In the genomic region with DNA sequence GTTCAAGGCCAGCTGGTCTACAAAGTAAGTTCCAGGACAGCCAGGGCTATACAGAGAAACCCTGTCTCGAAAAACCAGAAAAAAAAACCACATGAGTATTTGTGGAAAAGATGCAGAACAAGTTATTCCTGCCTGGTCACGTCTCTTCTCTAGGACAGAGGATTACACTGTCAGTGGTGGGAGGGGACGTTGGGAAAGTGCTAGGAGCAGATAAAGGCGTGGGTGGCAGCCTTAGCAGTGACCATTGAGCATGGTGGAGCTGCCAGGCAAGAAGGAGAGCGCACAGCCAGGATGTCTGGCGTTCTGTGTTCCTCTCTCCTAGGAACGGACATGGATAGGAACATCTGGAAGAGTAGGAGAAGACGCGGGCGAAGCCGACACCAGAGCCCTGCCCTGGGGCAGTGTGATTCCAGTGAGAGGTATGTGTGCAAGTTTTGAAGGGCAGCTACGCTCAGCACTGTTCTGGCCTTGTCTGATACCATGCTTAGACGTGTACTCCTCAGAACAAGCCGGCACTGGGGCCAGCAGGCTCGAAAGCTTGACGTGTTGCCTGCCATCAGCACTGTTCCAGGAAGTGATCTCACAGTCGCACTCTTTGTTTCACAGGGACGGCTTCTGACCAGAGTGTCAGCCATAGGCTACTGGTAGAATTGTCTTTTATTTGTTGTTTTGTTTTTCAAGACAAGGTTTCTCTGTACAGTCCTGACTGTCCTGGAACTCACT, we compare ENCODE assay signal across 14 mouse cellular contexts. TPM values are rescaled to one million over a fixed set of nuclear protein-coding genes. Genes with fewer than 3 reads are reported as not detected.
DNase-seq lines count a peak whose midpoint lies in the region; ATAC-seq and TF ChIP-seq lines count a peak whose summit lies in the region.
"Had no signal": no experiment of that assay in that cellular context is flagged by ENCODE, and none has a peak within 500 bp of the region (broad histone marks: within the 10 kb centered on the region; RNA-seq: fewer than 3 reads in every experiment).

No protein-coding gene starts in this region.

- no peaks in the 10 kb centered on the region for H3K27me3 ChIP-seq in heart, embryonic 10.5 days (ENCODE audit: insufficient read depth, poor library complexity, severe bottlenecking)
- no peaks in the 10 kb centered on the region for H3K27me3 ChIP-seq in E14TG2a.4 (ENCODE audit: insufficient read depth, low read length)
- H3K27me3 ChIP-seq in embryonic facial prominence, embryonic 11.5 days (ENCODE audit: control insufficient read depth, insufficient read depth, low read length) = no peaks in the 10 kb centered on the region
- H3K27me3 ChIP-seq in liver, embryonic 13.5 days = no peaks in the 10 kb centered on the region
- H3K27me3 ChIP-seq in forebrain, postnatal 0 days (ENCODE audit: insufficient read depth, low read length) = no peaks in the 10 kb centered on the region
- no peaks in the 10 kb centered on the region for H3K27me3 ChIP-seq in hindbrain, embryonic 14.5 days (ENCODE audit: control insufficient read depth, insufficient read depth, low read length)
- H3K27me3 ChIP-seq: lung, embryonic 15.5 days; midbrain, embryonic 13.5 days; neural tube, embryonic 12.5 days had no signal

- intact Hi-C loops in heart, postnatal 36 days (cut with DNase I) = no loop called here

- TF ChIP-seq CTCF in E14TG2a.4 (conservative IDR thresholded peaks at IDR 0.05; ENCODE audit: low read length) = no peak
- TF ChIP-seq CTCF in forebrain, postnatal 0 days (IDR thresholded peaks at IDR 0.05; ENCODE audit: low read depth) = no peak

- 64% methylated on average over 18 of the region's 18 CpGs for WGBS in heart, embryonic 10.5 days
- WGBS in embryonic facial prominence, embryonic 11.5 days = 64% methylated on average over 18 of the region's 18 CpGs
- WGBS in liver, embryonic 13.5 days (ENCODE audit: insufficient replicate concordance) = 60% methylated on average over 18 of the region's 18 CpGs
- 79% methylated on average over 18 of the region's 18 CpGs for WGBS in forebrain, postnatal 0 days
- WGBS in hindbrain, embryonic 14.5 days = 89% methylated on average over 18 of the region's 18 CpGs

- H3K9me3 ChIP-seq in heart, embryonic 10.5 days = no peaks in the 10 kb centered on the region
- H3K9me3 ChIP-seq in E14TG2a.4 (ENCODE audit: low read length) = no peaks in the 10 kb centered on the region
- H3K9me3 ChIP-seq in embryonic facial prominence, embryonic 11.5 days (replicated peaks; ENCODE audit: control insufficient read depth, low read length) = no peaks in the 10 kb centered on the region
- H3K9me3 ChIP-seq in liver, embryonic 13.5 days (replicated peaks) = no peaks in the 10 kb centered on the region
- H3K9me3 ChIP-seq in forebrain, postnatal 0 days (ENCODE audit: low read length) = no peaks in the 10 kb centered on the region
- no peaks in the 10 kb centered on the region for H3K9me3 ChIP-seq in hindbrain, embryonic 14.5 days (ENCODE audit: control insufficient read depth, low read length)
- H3K9me3 ChIP-seq: lung, embryonic 15.5 days; midbrain, embryonic 13.5 days; neural tube, embryonic 12.5 days had no signal

- peaks cover 10% of the 10 kb centered on the region for H3K36me3 ChIP-seq in heart, embryonic 10.5 days
- H3K36me3 ChIP-seq in E14TG2a.4 (ENCODE audit: insufficient read depth, low read length) = peaks cover 57% of the 10 kb centered on the region
- H3K36me3 ChIP-seq in embryonic facial prominence, embryonic 11.5 days (replicated peaks; ENCODE audit: control insufficient read depth, insufficient read depth, low read depth, low read length) = no peaks in the 10 kb centered on the region
- peaks cover 14% of the 10 kb centered on the region for H3K36me3 ChIP-seq in liver, embryonic 13.5 days
- H3K36me3 ChIP-seq in forebrain, postnatal 0 days (ENCODE audit: insufficient read depth) = peaks cover 12% of the 10 kb centered on the region; the same call in 1 of the 2 replicates
- H3K36me3 ChIP-seq in hindbrain, embryonic 14.5 days (replicated peaks; ENCODE audit: control insufficient read depth, insufficient read depth) = peaks cover 33% of the 10 kb centered on the region; the same call in 1 of the 2 replicates

- no peak for DNase-seq in heart, embryonic 10.5 days (ENCODE audit: low spot score)
- no peak for DNase-seq in heart, postnatal 36 days
- peak; percentile 31 for DNase-seq in embryonic facial prominence, embryonic 11.5 days (ENCODE audit: low spot score)
- DNase-seq in liver, embryonic 13.5 days = no peak
- no peak for DNase-seq in forebrain, postnatal 0 days
- no peak for DNase-seq in hindbrain, embryonic 14.5 days (ENCODE audit: low spot score)
- DNase-seq in kidney, adult 8-10 months = no peak
- DNase-seq: cerebellum, postnatal 14 days; kidney, adult 9 months; thymus, postnatal 14 days had no signal

- no peak overlapping the region for H3K9ac ChIP-seq in embryonic facial prominence, embryonic 11.5 days (replicated peaks; ENCODE audit: low read length)
- H3K9ac ChIP-seq in liver, embryonic 13.5 days = no peak overlapping the region
- H3K9ac ChIP-seq in forebrain, postnatal 0 days = no peak overlapping the region
- H3K9ac ChIP-seq in hindbrain, embryonic 14.5 days = no peak overlapping the region
- H3K9ac ChIP-seq: lung, embryonic 15.5 days; midbrain, embryonic 13.5 days; neural tube, embryonic 12.5 days had no signal

- peaks cover 50% of the 10 kb centered on the region for H3K4me1 ChIP-seq in heart, embryonic 10.5 days
- peaks cover 83% of the 10 kb centered on the region for H3K4me1 ChIP-seq in E14TG2a.4 (replicated peaks; ENCODE audit: low read depth, low read length)
- H3K4me1 ChIP-seq in embryonic facial prominence, embryonic 11.5 days (ENCODE audit: control insufficient read depth, insufficient read depth, low read length) = no peaks in the 10 kb centered on the region
- H3K4me1 ChIP-seq in liver, embryonic 13.5 days (replicated peaks) = peaks cover 40% of the 10 kb centered on the region
- peaks cover 10% of the 10 kb centered on the region; the same call in 1 of the 2 replicates for H3K4me1 ChIP-seq in forebrain, postnatal 0 days (ENCODE audit: insufficient read depth)
- peaks cover 13% of the 10 kb centered on the region for H3K4me1 ChIP-seq in hindbrain, embryonic 14.5 days (replicated peaks; ENCODE audit: control insufficient read depth, insufficient read depth, low read length)

- no peak overlapping the region for H3K4me3 ChIP-seq in heart, embryonic 10.5 days
- peak overlapping the region; percentile 59 for H3K4me3 ChIP-seq in E14TG2a.4 (replicated peaks; ENCODE audit: low read length)
- H3K4me3 ChIP-seq in embryonic facial prominence, embryonic 11.5 days (ENCODE audit: low read depth, low read length) = no peak overlapping the region
- no peak overlapping the region for H3K4me3 ChIP-seq in liver, embryonic 13.5 days (replicated peaks)
- H3K4me3 ChIP-seq in forebrain, postnatal 0 days (ENCODE audit: low read depth, low read length) = no peak overlapping the region
- no peak overlapping the region for H3K4me3 ChIP-seq in hindbrain, embryonic 14.5 days (replicated peaks; ENCODE audit: low read length)
- H3K4me3 ChIP-seq: lung, embryonic 15.5 days; midbrain, embryonic 13.5 days; neural tube, embryonic 12.5 days had no signal

- no peak overlapping the region for H3K4me2 ChIP-seq in embryonic facial prominence, embryonic 11.5 days (ENCODE audit: low read depth, low read length)
- no peak overlapping the region for H3K4me2 ChIP-seq in liver, embryonic 13.5 days
- no peak overlapping the region for H3K4me2 ChIP-seq in forebrain, postnatal 0 days (ENCODE audit: low read depth)
- H3K4me2 ChIP-seq in hindbrain, embryonic 14.5 days (replicated peaks) = no peak overlapping the region
- H3K4me2 ChIP-seq: lung, embryonic 15.5 days; midbrain, embryonic 13.5 days; neural tube, embryonic 12.5 days had no signal

- peak overlapping the region; percentile 62; the same call in 1 of the 2 replicates for H3K27ac ChIP-seq in heart, embryonic 10.5 days
- H3K27ac ChIP-seq in embryonic facial prominence, embryonic 11.5 days (replicated peaks; ENCODE audit: low read depth, low read length) = no peak overlapping the region; the same call in 1 of the 2 replicates
- H3K27ac ChIP-seq in liver, embryonic 13.5 days = peak overlapping the region; percentile 34; the same call in 1 of the 2 replicates
- H3K27ac ChIP-seq in forebrain, postnatal 0 days (ENCODE audit: low read depth, low read length) = no peak overlapping the region
- no peak overlapping the region for H3K27ac ChIP-seq in hindbrain, embryonic 14.5 days
- H3K27ac ChIP-seq: lung, embryonic 15.5 days; midbrain, embryonic 13.5 days; neural tube, embryonic 12.5 days had no signal

- ATAC-seq in embryonic facial prominence, embryonic 11.5 days (replicated peaks; ENCODE audit: insufficient number of reproducible peaks, low FRiP score, low TSS enrichment, low read depth) = no peak
- peak; percentile 42; the same call in 1 of the 2 replicates for ATAC-seq in liver, embryonic 13.5 days (ENCODE audit: low read depth)
- ATAC-seq in forebrain, postnatal 0 days = no peak
- no peak for ATAC-seq in hindbrain, embryonic 14.5 days (ENCODE audit: low FRiP score)
- ATAC-seq: midbrain, embryonic 13.5 days had no signal

RNA-seq across cellular contexts. Expression of gene Dcaf4, which starts 5.7 kb away (rescaled TPM):
- polyA plus RNA-seq in heart, embryonic 10.5 days (2016; fragmentation: Nextera tagmentation; extraction: Ambion mirVana) = 27.6 and 29.7 TPM in 2 replicates
- 10 to 100 TPM; 14.8 to 17.7 TPM for total RNA-seq in heart, postnatal 36 days (2021)
- 27.2 and 28.8 TPM in 2 replicates for polyA plus RNA-seq in embryonic facial prominence, embryonic 11.5 days (2014; fragmentation: Nextera tagmentation; extraction: Ambion mirVana)
- polyA plus RNA-seq in liver, embryonic 13.5 days (2015; fragmentation: Nextera tagmentation; extraction: Ambion mirVana) = 14.7 and 16.0 TPM in 2 replicates
- 45.3 and 49.7 TPM in 2 replicates for total RNA-seq in forebrain, postnatal 0 days (2014; rRNA removed)
- 42.4 and 42.7 TPM in 2 replicates for polyA plus RNA-seq in forebrain, postnatal 0 days (2015; fragmentation: Nextera tagmentation; extraction: Ambion mirVana)
- polyA plus RNA-seq in hindbrain, embryonic 14.5 days (2014; fragmentation: Nextera tagmentation; extraction: Ambion mirVana) = 37.3 and 42.7 TPM in 2 replicates

RNA-seq across cellular contexts. Expression of gene Dpf3, which starts 38.5 kb away (rescaled TPM):
- 29.4 and 37.5 TPM in 2 replicates for polyA plus RNA-seq in heart, embryonic 10.5 days (2016; fragmentation: Nextera tagmentation; extraction: Ambion mirVana)
- 10 to 100 TPM; 16.3 to 22.3 TPM for total RNA-seq in heart, postnatal 36 days (2021)
- 2.0 and 6.0 TPM in 2 replicates for polyA plus RNA-seq in embryonic facial prominence, embryonic 11.5 days (2014; fragmentation: Nextera tagmentation; extraction: Ambion mirVana)
- 6.6 and 7.0 TPM in 2 replicates for polyA plus RNA-seq in liver, embryonic 13.5 days (2015; fragmentation: Nextera tagmentation; extraction: Ambion mirVana)
- total RNA-seq in forebrain, postnatal 0 days (2014; rRNA removed) = 11.4 and 15.3 TPM in 2 replicates
- 4.9 and 8.1 TPM in 2 replicates for polyA plus RNA-seq in forebrain, postnatal 0 days (2015; fragmentation: Nextera tagmentation; extraction: Ambion mirVana)
- polyA plus RNA-seq in hindbrain, embryonic 14.5 days (2014; fragmentation: Nextera tagmentation; extraction: Ambion mirVana) = 23.9 TPM in 2 replicates

Comparison
In these comparisons a context has a peak if more than half of its experiments do, and no peak if none do; other contexts are left out.
1. H3K27ac ChIP-seq: peak in heart, embryonic 10.5 days (single experiment) and liver, embryonic 13.5 days (single experiment); none in embryonic facial prominence, embryonic 11.5 days (single experiment), forebrain, postnatal 0 days (single experiment) and hindbrain, embryonic 14.5 days (single experiment).